Mouse (Mus musculus): ENCODE data around the gene Rab17. TPM values are rescaled to one million over a fixed set of nuclear protein-coding genes. Genes with fewer than 3 reads are reported as not detected.

Gene Rab17
- polyA plus RNA-seq, 1 experiment = 34.4 TPM

DNA sequence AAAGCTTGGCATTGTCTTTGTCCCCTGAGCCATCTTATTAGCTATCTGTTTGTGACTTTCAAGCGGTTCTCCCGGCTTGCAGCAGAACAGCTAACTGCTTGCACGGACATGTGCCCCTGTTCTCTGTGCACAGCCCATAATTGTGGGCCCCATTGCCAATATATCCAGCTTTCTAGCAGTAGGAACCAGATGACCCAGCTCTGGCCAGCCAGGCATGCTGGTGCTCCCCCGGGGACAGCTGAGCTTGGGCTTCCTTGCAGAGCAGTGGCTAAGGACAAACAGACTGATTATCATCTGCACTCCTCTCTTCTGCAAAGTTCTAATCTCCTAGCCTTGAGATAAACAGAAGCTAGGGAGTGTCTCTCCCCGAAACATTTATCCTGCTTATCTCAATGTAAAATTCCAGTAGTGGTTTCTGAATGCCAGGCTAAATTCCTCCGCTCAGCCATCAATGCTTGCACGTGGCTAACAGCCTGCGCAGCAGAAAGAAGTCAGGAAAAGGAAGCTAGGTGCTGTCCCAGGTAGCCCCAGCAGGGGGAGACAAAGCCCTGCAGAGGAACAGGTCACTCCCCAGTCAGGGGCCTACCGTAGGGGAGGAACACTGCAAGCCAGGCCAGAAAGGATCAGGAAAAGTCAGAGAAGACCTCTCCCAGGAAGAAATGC lies 3.6 kb upstream of the Rab17 start:
- no peak overlapping the region for H3K27ac ChIP-seq (ENCODE audit: insufficient read depth, low read depth, low read length)
- TF ChIP-seq POLR2A (IDR thresholded peaks at IDR 0.05; ENCODE audit: low read depth, low read length) (no peak), CTCF (conservative IDR thresholded peaks at IDR 0.05; ENCODE audit: insufficient read depth, insufficient read length, low read depth, low read length) (peak; percentile 97)
- H3K4me1 ChIP-seq (ENCODE audit: control insufficient read depth, insufficient read depth, low read length) = peaks cover 10% of the 10 kb centered on the region
- DNase-seq = peak; percentile 95
- WGBS = 25% methylated on average over 9 of the region's 9 CpGs
- no peak overlapping the region for H3K4me3 ChIP-seq (ENCODE audit: insufficient read depth, low read depth, low read length)
- no peaks in the 10 kb centered on the region for H3K36me3 ChIP-seq (ENCODE audit: control insufficient read depth, insufficient read depth, low read length)
- no peaks in the 10 kb centered on the region for H3K27me3 ChIP-seq (replicated peaks; ENCODE audit: control insufficient read depth, insufficient read depth, low read length)

DNA sequence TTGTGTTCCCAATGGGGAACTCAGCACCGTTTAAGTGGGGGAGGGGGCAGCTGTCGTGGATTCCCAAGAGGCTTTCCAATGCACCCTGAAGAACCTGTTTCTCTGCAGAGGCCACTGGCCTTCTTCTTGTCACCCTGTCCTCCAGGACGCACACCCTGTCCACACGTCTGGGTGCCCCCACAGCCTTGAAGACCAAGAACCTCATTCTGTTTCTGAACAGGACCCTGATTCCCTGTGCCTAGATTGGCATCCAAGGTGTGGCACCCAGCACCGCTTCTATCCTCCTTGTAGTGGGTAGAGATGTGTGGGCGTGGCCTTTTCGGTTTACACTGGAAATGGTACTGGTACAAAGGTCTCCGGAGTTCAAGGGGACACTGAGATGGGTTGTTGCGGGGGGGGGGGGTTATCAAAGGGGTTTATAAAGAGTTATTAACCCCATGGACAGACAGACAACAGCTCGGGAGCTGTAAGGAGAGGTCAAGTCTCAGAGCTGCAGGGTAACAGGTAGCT lies 475 bp upstream of the Rab17 start:
- Histone ChIP-seq H3K27ac (ENCODE audit: insufficient read depth, low read depth, low read length) (peak overlapping the region; percentile 97), H3K4me3 (ENCODE audit: insufficient read depth, low read depth, low read length) (peak overlapping the region; percentile 83), H3K36me3 (ENCODE audit: control insufficient read depth, insufficient read depth, low read length) (no peaks in the 10 kb centered on the region), H3K27me3 (replicated peaks; ENCODE audit: control insufficient read depth, insufficient read depth, low read length) (no peaks in the 10 kb centered on the region), H3K4me1 (ENCODE audit: control insufficient read depth, insufficient read depth, low read length) (peaks cover 19% of the 10 kb centered on the region)
- TF ChIP-seq POLR2A (IDR thresholded peaks at IDR 0.05; ENCODE audit: low read depth, low read length) (no peak), CTCF (conservative IDR thresholded peaks at IDR 0.05; ENCODE audit: insufficient read depth, insufficient read length, low read depth, low read length) (no peak)
- 50% methylated on average over 10 of the region's 10 CpGs for WGBS
- DNase-seq = peak; percentile 53

DNA sequence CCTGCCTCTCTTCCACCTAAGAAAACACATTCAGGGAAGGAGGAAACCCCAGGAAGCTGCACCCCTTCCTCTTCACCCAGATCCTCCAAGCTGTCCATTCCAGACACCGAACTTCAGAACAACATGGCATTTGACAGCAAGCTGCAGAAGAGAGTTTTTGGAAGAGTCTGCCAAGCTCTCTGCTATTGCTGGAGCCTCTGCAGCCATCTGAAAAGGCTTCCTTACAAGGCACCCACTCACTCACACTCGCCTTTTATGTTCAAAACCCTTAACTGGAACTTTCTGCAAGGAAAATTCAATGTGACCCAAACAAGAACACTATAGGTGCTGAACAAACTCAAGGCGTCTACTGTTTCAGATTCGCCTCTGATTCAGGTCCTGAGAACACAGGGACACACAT lies 812 bp downstream of the Rab17 start:
- Histone ChIP-seq H3K27me3 (replicated peaks; ENCODE audit: control insufficient read depth, insufficient read depth, low read length) (no peaks in the 10 kb centered on the region), H3K4me1 (ENCODE audit: control insufficient read depth, insufficient read depth, low read length) (peaks cover 19% of the 10 kb centered on the region), H3K27ac (ENCODE audit: insufficient read depth, low read depth, low read length) (peak overlapping the region; percentile 97), H3K4me3 (ENCODE audit: insufficient read depth, low read depth, low read length) (peak overlapping the region; percentile 83), H3K36me3 (ENCODE audit: control insufficient read depth, insufficient read depth, low read length) (no peaks in the 10 kb centered on the region)
- 40% methylated on average over 4 of the region's 4 CpGs for WGBS
- no peak for DNase-seq
- TF ChIP-seq POLR2A (IDR thresholded peaks at IDR 0.05; ENCODE audit: low read depth, low read length) (no peak), CTCF (conservative IDR thresholded peaks at IDR 0.05; ENCODE audit: insufficient read depth, insufficient read length, low read depth, low read length) (no peak)

DNA sequence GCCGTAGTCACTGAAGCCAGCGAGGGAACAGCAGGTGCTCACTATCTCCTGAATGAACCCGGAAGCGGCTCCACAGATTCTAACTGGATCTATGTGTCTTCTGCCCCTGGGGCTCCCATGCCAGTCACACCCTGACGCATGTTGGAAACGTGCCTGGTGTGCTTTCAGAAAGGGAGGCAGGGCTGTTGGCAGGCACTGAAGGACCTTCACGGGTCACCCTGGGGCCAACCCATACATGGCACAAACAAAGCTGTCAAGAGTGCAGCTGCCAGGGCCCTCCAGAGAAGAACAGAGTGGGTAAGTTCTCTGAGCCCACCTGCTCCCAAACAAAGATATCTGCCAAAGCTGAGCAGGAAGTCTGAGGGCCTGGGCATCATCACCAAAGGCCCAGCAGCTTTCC lies 1.9 kb downstream of the Rab17 start:
- Histone ChIP-seq H3K4me3 (ENCODE audit: insufficient read depth, low read depth, low read length) (peak overlapping the region; percentile 22; the same call in 1 of the 2 replicates), H3K4me1 (ENCODE audit: control insufficient read depth, insufficient read depth, low read length) (peaks cover 21% of the 10 kb centered on the region), H3K27ac (ENCODE audit: insufficient read depth, low read depth, low read length) (peak overlapping the region; percentile 97), H3K36me3 (ENCODE audit: control insufficient read depth, insufficient read depth, low read length) (no peaks in the 10 kb centered on the region), H3K27me3 (replicated peaks; ENCODE audit: control insufficient read depth, insufficient read depth, low read length) (no peaks in the 10 kb centered on the region)
- peak; percentile 91 for DNase-seq
- 30% methylated on average over 7 of the region's 7 CpGs for WGBS
- TF ChIP-seq CTCF (conservative IDR thresholded peaks at IDR 0.05; ENCODE audit: insufficient read depth, insufficient read length, low read depth, low read length) = no peak
- no peak for TF ChIP-seq POLR2A (IDR thresholded peaks at IDR 0.05; ENCODE audit: low read depth, low read length)

DNA sequence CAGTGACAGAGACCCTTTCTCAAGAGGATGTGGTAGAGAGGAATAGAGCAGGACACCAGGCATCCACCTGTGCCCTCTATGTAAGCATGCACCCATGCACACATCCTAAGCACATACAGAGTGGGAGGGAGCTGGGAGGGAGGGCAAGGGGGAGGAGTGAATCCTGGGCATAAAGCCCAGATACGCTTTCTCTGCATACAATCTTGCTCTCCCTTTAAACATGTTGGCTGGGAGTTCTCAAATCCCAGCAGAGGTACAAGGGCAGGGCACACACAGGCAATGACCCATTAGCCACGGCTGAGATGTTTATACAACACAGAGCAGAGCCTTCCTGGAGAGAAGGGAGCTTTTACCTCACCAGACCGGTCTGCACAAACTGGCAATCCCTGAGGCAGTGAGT lies 6.5 kb downstream of the Rab17 start:
- H3K27ac ChIP-seq (ENCODE audit: insufficient read depth, low read depth, low read length) = peak overlapping the region; percentile 53
- peaks cover 17% of the 10 kb centered on the region for H3K4me1 ChIP-seq (ENCODE audit: control insufficient read depth, insufficient read depth, low read length)
- 12% methylated on average over 3 of the region's 3 CpGs for WGBS
- no peaks in the 10 kb centered on the region for H3K27me3 ChIP-seq (replicated peaks; ENCODE audit: control insufficient read depth, insufficient read depth, low read length)
- peak; percentile 71 for DNase-seq
- TF ChIP-seq CTCF (conservative IDR thresholded peaks at IDR 0.05; ENCODE audit: insufficient read depth, insufficient read length, low read depth, low read length) (no peak), POLR2A (IDR thresholded peaks at IDR 0.05; ENCODE audit: low read depth, low read length) (no peak)
- no peak overlapping the region for H3K4me3 ChIP-seq (ENCODE audit: insufficient read depth, low read depth, low read length)
- no peaks in the 10 kb centered on the region; the same call in 1 of the 2 replicates for H3K36me3 ChIP-seq (ENCODE audit: control insufficient read depth, insufficient read depth, low read length)

DNA sequence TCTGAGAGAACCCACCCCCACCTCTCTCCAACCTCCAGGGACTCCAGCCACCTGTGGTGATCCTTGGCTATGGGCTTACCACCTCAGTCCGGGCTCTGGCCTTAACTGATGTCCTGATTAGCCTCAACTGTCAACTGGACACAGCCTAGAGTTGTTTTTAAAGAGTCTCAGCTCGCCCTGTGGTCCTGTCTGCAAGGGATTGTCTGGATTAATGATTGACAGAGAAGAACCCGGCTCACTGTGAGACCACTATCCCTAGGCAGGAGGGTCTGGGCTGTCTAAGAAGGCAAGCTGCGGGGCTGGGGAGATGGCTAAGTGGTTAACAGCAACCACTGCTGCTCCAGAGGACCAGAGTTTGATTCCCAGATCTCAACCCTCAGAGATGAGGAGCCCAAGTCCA lies 6.9 kb downstream of the Rab17 start:
- Histone ChIP-seq H3K27ac (ENCODE audit: insufficient read depth, low read depth, low read length) (peak overlapping the region; percentile 53), H3K4me1 (ENCODE audit: control insufficient read depth, insufficient read depth, low read length) (peaks cover 14% of the 10 kb centered on the region), H3K4me3 (ENCODE audit: insufficient read depth, low read depth, low read length) (no peak overlapping the region), H3K36me3 (ENCODE audit: control insufficient read depth, insufficient read depth, low read length) (no peaks in the 10 kb centered on the region; the same call in 1 of the 2 replicates), H3K27me3 (replicated peaks; ENCODE audit: control insufficient read depth, insufficient read depth, low read length) (no peaks in the 10 kb centered on the region)
- DNase-seq = peak; percentile 40
- 34% methylated on average over 4 of the region's 4 CpGs for WGBS
- no peak for TF ChIP-seq POLR2A (IDR thresholded peaks at IDR 0.05; ENCODE audit: low read depth, low read length)
- TF ChIP-seq CTCF (conservative IDR thresholded peaks at IDR 0.05; ENCODE audit: insufficient read depth, insufficient read length, low read depth, low read length) = no peak

DNA sequence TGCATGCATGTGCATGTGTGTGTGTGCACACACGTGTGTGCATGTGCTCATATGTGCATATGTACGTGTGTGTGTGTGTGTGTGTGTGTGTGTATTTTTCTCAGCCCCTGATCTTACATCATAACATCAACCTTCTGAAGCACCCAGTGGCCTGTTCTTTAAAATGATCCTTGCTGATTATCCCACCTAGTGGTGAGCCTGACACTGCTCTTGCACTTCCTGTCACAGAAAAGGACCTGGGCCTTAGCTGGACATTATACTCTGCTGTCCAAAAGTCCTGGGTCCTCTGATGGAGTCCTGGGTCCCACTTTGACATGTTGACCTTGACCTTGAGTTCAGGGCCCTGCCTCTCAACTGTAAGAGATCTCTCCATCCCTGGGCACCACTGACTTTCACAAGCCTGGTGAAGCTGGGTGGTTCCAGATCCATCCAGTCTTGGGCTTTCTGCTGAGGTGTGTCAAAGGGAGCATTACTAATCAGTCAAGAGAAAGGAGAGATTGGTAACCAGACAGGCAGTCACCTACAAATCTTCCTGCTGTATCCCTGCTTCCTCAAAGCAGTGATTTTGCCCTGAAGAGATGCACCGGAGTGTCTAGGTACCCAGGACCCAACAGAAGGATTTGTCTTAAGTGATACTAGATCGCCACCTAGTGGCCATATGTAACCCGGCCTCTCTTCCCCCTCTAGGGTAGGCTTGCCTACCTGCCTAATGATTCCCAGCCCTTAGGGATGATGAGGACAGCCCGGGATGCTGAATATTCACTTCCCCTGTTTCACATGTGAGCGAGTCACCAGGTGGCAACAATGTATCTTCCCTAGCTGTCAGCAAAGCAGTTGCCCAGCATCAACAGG lies 13.0 kb downstream of the Rab17 start:
- no peaks in the 10 kb centered on the region; the same call in 1 of the 2 replicates for H3K36me3 ChIP-seq (ENCODE audit: control insufficient read depth, insufficient read depth, low read length)
- H3K4me3 ChIP-seq (ENCODE audit: insufficient read depth, low read depth, low read length) = no peak overlapping the region
- peak; percentile 71 for DNase-seq
- no peaks in the 10 kb centered on the region for H3K27me3 ChIP-seq (replicated peaks; ENCODE audit: control insufficient read depth, insufficient read depth, low read length)
- H3K4me1 ChIP-seq (ENCODE audit: control insufficient read depth, insufficient read depth, low read length) = no peaks in the 10 kb centered on the region
- TF ChIP-seq POLR2A (IDR thresholded peaks at IDR 0.05; ENCODE audit: low read depth, low read length) = no peak
- TF ChIP-seq CTCF (conservative IDR thresholded peaks at IDR 0.05; ENCODE audit: insufficient read depth, insufficient read length, low read depth, low read length) = peak; percentile 81
- 35% methylated on average over 7 of the region's 7 CpGs for WGBS
- no peak overlapping the region for H3K27ac ChIP-seq (ENCODE audit: insufficient read depth, low read depth, low read length)
